Mouse (Mus musculus) kidney, adult 18-20 months (tissue): ENCODE results near the gene Spint5.
A peak's percentile ranks its signal among the peaks of the same experiment; 100 is the strongest.

Experiments
- DNase-seq: peaks from one replicate; pipeline ENCODE4 v3.0.0; 2021

Spint5 gene

DNA sequence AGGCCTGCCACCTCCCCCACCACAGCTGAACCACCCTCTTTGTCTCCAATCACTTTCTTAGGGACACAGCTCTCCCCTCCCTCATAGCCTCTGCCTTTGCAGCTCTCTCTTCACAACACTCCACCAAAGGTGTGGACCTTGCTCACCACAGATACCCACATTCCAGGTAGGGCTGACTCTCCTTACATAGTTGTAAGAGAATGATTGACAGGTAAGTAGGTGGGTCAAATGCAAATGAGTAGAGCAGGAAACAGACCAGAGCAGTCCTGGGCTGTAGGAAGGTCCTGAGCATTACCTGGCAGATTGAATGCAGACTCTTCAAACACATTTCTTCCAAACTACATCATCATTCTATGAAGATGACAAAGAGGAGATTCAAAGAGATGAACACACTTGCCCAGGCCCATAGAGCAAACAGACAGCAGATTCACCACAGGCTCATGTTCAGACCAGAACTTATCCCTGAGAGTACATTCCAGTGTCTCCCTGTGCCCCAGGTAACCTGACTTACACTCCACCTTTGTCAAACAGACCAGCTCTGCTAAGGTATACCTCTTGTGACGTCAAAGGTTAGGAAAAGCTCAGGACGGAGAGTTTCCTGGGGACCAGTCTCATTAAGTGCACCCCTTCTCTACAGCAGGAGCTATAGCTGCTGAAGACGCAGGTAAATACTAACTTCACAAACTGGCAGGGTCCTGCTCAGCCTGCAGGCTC is 22.4 kb downstream of the Spint5 start:
- DNase-seq, result peak; percentile 14

DNA sequence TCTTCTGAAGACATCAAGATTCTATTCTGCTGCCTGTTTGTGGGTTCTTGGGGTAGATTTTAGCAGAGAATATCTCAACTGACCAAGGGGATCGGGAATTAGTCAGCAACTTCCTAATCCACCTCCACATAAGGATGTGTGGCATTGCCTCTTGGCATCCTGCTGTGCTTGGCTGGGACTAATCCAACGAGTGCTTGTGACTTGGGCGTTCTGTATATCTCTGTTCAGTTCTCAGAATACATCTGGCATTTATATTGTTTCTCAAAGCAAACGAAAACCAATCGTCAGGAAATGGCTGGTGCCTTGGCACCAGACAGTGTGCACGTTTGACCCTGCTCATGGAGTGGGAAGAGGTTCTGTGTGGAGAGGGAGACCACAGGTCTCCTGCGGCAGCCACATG is 24.8 kb downstream of the Spint5 start:
- no peak for DNase-seq

DNA sequence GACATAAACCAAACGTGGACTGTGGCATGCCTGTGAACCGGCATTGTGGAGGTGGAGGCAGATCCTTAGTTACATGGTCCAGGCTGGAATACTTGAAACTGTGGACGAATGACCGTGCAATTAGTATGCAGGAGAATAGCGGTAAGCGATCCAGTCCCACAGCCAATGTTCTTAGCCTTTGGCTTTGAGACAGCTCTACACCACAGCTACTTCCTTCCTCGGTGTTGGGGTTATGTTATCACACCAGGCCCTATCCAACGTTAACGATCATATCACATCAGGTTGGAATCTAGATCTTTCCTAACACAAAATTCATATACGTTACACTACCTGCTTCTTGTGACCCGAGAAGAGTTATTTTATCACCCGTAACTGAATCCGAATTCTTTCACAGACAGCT is 29.9 kb downstream of the Spint5 start:
- no peak for DNase-seq

DNA sequence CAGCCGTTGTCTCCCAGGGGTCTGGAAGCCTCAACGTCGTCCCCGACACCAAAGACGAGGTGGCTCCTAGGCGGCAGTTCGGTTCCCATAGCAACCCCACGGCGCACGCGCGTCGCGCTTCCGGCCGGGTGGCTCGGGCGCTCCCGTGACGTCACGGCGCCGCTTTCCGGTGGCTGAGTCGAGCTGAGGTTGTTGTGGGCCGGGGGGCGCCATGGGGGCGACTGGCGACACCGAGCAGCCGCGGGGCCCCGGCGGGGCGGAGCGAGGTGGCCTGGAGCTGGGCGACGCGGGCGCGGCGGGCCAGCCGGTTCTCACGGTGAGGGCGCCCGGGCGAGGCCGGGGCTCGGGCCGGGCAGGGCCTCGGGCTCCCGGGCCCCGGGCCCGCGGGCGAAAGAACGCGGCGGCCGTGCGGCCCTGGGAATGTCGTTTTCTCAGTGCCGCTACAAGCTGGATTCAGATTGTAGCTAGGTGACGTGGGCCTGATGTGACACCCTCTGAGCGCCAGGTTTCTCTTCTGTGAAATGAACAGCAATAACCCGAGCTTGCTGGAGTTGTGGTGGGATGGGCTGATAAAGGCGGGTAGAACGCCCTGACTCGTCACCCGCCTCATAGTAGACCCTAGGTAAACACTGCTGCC is 30.9 kb downstream of the Spint5 start, which contains the start of the genes Wfdc3 and Dnttip1:
Gene Wfdc3 (minus strand): TSS at position 89 of the 637 bp plus-strand sequence.
Gene Dnttip1 (plus strand): TSS at position 141 of the 637 bp plus-strand sequence.
- DNase-seq, result peak; percentile 95

DNA sequence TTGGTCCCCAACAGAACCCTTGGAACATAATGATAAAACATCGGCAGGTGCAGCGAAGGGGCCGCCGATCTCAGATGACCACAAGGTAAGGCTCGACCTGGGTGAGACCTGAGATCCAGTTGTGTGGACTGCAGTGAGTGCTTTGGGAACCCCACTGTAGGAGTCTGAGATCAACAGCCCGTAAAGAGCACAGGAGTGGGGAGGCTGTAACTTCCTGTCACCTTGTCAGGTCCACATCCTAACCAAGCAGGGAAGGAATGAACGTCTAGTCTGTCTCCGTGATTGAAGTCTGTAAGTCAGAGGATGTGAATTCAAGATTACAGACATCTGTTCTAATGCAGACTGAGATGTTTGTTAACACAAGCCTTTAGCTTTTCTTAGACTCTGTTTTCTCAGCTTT is 31.6 kb downstream of the Spint5 start:
- DNase-seq, result no peak

DNA sequence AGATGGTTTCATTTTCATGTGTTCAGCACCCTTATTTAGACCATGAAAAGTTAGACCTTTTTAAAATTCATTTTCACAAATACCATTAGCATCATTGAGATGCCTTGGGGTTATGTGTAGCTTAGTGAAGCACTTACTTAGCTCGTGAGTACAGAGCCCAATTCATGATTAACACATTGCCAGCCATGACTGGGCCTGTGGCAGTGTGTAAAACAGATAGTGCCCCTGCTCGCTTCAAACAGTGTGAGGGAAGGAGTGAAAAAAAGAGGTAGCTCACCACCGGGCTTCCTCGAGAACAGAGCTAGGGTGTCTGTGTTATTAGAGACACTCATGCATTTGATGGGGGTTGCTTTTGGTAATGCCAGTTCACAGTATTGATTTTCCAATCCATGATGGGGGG is 33.1 kb downstream of the Spint5 start:
- DNase-seq, result no peak

DNA sequence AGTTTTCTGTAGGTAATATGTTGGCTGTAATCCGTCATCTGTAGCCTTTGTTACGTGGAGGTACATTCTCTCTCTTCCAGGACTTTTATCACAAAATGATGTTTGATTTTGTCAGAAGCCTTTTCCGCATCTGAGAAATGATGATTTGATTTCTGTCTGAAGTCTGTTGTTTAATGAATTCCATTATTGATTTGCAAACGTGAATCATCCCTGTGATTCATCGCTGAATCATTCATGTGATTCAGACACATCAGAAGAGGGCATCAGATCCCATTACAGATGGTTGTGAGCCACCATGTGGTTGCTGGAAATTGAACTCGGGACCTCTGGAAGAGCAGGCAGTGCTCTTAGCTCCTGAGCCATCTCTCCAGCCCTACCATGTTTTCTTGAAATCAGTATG is 33.9 kb downstream of the Spint5 start:
- DNase-seq, result no peak

DNA sequence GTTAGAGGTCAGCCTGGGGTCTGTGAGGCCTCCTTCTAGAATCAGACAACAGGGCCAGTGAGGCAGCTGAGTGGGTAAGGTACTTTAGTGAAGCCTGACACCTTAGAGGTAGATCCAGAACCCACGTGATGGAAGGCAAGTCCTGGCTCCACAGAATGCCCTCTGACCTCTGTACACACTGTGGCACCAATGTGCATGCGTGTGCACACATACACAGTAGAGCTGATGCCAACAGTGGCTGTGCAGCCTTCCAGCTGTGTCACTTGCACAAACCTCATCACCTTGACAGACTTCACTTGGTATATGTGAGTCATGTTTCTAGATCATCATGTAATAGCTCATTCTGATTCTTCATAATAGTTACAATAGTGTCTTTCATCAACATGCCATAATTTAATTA is 37.3 kb downstream of the Spint5 start:
- DNase-seq, result no peak

DNA sequence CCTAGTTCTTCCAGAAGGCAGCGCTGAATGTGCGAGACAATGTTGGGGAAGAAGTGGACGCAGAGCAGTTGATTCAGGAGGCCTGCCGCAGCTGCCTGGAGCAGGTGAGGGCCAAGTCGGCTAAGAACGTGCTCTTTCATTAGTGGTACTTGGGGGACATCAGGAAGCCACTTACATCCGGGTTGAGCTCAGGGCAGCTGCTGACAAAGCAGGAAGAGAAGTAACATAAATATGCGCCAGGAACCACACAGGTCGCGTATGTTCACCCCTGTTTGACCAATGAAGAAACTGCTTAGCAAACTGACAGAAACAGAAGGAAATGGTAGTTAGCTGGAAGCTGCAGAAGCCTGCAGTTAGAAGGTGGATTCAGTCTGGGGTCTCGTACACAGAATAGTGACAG is 39.0 kb downstream of the Spint5 start:
- DNase-seq, result no peak

DNA sequence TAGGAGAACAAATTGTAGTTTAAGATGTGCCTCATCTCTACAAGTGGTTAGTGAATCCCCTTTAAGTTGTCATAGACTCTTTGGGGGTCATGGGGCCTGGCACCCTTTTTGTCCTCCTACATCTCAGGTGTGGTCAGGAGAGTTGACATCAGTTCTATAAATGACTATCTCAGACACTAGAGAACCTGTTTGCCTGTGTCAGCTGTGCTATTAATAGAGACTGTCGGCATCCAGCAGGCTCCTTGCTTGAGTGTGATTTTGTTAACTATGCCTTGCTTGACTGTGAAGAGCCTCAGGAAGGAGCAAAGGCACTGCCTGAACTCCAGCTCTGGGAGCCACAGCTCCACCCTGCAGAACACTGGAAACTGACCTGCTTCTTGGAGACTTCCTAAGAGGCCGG is 39.7 kb downstream of the Spint5 start:
- no peak for DNase-seq

DNA sequence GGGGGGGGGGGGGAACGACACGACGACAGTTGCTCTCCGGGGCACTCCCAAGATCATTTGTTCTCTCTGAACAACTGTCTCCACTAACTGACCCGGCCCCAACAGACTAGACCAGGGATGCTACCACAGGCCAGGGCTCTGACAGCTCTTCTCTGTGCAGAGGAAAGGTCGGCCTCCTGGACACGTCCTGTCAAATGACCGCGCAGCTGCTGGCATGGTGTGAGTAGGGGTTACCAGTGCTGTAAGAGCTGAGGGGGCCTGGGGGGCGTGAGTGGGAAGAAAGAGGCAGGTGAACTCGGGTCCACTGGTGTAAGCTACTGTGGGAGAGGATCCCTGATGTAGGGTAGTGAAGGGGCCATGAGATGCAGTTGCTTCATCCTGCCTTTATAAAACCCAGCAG is 42.7 kb downstream of the Spint5 start:
- no peak for DNase-seq

DNA sequence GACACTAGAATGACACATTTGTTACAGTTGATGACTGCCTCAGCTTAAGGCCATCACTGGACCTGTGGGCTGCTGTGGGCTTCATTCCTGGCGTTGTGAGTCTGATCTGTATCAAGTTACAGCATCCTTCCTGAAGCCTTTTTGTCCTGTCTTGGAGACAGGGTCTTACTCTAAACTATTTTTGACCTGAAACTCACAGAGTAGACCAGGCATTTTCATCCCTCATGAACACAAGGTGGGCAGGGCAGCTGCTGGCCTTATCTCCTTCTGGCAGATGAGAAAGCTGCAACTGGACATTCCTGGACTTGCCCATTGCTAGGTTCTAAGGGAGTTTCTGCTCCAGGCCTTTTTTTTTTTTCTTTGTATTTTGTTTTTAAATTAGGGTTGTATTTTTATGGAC is 43.6 kb downstream of the Spint5 start:
- no peak for DNase-seq

DNA sequence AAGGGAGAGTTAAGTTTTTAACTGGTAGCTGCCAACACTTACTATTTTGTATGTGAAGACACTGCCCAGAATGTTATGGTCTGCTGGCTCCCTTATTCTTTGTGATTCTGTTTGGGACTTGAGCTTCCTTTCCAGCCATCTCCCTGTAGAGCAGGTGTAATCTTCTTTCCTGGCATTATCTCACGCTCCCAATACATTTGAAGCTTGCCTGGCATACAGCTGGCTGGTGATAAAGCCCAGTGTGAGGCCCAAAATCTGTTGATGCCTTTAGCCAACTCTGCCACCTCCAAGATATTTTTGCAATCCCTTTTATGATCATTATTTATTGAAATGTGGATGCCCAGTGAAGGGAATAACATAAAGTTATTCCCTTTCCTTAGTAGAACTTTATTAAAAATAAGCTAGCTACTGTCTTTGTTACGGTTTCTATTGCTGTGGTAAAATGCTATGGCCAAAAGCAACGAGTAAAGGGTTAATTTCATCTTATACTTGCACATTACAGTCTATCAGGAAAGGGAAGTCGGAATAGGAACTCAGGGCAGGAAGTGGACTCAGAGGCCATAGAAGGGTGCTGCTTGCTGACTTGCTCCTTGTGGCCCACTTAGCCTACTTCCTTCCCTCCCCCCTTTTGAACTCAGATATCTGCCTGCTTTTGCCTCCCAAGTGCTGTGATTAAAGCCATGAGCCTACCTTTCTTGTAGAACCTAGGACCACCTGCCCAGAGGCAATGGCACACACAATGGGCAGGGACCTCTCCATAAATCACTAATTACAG is 45.1 kb downstream of the Spint5 start:
- DNase-seq, result no peak

DNA sequence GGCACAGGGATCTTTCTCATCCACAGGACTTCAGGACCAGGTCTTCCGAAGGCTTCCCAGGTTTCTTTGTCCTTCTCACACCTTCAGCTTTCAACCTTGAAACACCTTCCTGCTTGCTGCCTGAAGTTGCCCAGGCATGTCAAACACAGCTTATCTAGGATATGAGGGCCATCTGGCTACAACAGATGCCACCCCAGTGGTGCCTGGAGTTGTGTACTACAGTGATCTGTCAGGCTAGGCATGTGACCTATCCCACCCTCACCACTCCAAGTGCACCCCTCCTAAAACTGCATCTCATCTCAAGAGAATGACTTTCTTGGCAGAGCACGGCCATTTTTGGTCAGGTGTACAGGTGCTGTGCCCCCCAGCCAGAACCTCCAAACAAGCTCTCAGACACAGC is 46.4 kb downstream of the Spint5 start:
- DNase-seq, result no peak

DNA sequence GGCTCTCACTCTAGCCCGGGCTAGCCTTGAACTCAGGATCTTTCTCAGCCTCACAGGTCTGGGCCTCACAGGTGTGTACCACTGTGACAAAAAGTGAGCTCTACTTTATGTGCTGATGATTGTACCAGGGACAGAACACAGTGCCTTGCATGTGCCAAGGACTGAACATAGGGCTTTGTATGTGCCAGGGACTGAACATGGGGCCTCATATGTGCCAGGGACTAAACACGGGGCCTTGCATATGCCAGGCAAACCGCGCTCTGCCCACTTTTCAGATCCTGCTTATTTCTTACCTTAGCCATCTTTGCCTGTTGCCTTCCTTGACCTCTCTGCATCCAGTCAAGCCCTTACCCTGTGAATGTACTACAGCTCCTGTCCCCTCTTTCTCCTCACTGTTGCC is 46.9 kb downstream of the Spint5 start:
- no peak for DNase-seq

DNA sequence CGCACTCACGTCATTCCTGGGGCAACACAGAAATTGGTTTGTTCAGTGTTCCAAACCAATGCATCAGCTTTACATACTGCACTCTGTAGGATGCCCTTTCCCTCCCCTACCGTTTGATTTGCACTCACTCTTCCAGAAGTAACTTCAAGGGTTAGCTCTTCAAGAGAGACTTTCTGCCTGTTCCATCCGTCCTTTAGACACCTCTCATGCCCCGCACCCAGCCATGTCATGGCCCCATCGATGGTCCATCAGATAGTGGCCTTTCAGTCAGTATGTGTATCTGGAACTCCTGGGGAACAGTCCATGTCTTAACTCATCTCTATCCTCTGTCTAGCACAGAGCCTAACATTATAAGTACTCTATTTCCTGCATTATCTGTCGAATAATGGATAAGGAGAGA is 47.5 kb downstream of the Spint5 start:
- DNase-seq, result no peak

DNA sequence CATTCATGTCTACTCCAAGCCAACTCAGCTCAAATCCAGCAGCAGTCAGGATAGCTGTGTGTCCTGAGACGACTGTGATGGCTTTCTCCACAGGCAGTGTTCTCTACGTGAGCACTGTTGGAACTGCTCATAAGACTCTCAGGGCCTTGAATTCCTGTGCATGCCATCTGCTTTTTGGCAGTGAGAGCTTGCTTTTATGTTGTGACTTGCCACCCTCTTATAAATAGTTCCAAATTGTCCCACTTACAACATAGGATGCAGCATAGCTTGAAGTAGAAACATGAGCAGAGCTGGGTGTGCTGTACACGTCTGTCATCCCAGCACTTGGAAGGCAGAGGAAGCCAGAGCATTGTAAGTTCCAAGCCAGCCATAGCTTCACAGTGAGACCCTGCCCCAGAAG is 50.7 kb downstream of the Spint5 start:
- DNase-seq, result no peak
